Mouse (Mus musculus): Measurements from ENCODE around the gene Tsg101. TPM values are rescaled to one million over a fixed set of nuclear protein-coding genes. Genes with fewer than 3 reads are reported as not detected.

The Tsg101 gene
- 419 and 434 TPM in 2 replicates for polyA plus RNA-seq (2015; fragmentation: Nextera tagmentation; extraction: Ambion mirVana)

GRCm38 (mm10) chr7:46919551-46920176, at the start of gene Tsg101:
TSS of gene Tsg101 (minus strand) at chr7:46919969.
- Histone ChIP-seq H3K9ac (replicated peaks) (peak within 1 kb of the TSS; percentile 95), H3K27ac (peak within 1 kb of the TSS; percentile 98), H3K4me3 (replicated peaks) (peak within 1 kb of the TSS; percentile 94), H3K27me3 (no peaks in the 10 kb centered on the region), H3K4me1 (replicated peaks) (peaks cover 42% of the 10 kb centered on the region), H3K9me3 (no peaks in the 10 kb centered on the region), H3K36me3 (peaks cover 10% of the 10 kb centered on the region), H3K4me2 (replicated peaks) (peak within 1 kb of the TSS; percentile 71)
- under 1% methylated on average over 75 of the region's 75 CpGs for WGBS
- peak; percentile 98 for ATAC-seq

GRCm38 (mm10) chr7:46964070-46964469, 44.3 kb upstream of the Tsg101 start:
- Histone ChIP-seq H3K4me3 (replicated peaks) (no peak overlapping the region), H3K9ac (replicated peaks) (no peak overlapping the region), H3K27me3 (peaks cover 9% of the 10 kb centered on the region), H3K9me3 (no peaks in the 10 kb centered on the region), H3K4me1 (replicated peaks) (peaks cover 6% of the 10 kb centered on the region; the same call in 1 of the 2 replicates), H3K4me2 (replicated peaks) (no peak overlapping the region), H3K36me3 (no peaks in the 10 kb centered on the region), H3K27ac (no peak overlapping the region; the same call in 1 of the 2 replicates)
- ATAC-seq, result no peak
- WGBS, result 85% methylated on average over 7 of the region's 7 CpGs

- Histone ChIP-seq H3K9me3 (no peaks in the 10 kb centered on the region), H3K4me3 (replicated peaks) (no peak overlapping the region), H3K27ac (peak overlapping the region; percentile 27; the same call in 1 of the 2 replicates), H3K36me3 (no peaks in the 10 kb centered on the region), H3K4me1 (replicated peaks) (peaks cover 10% of the 10 kb centered on the region; the same call in 1 of the 2 replicates), H3K27me3 (peaks cover 9% of the 10 kb centered on the region), H3K9ac (replicated peaks) (no peak overlapping the region), H3K4me2 (replicated peaks) (no peak overlapping the region)
- WGBS, result under 1% methylated on average over 9 of the region's 9 CpGs
- peak; percentile 84 for ATAC-seq
Measured at GRCm38 (mm10) chr7:46962806-46963618, 43.2 kb upstream of the Tsg101 start.

GRCm38 (mm10) chr7:46962132-46962531, 42.4 kb upstream of the Tsg101 start:
- H3K27me3 ChIP-seq, result peaks cover 9% of the 10 kb centered on the region
- no peaks in the 10 kb centered on the region for H3K9me3 ChIP-seq
- no peak overlapping the region for H3K9ac ChIP-seq (replicated peaks)
- no peak overlapping the region for H3K4me3 ChIP-seq (replicated peaks)
- H3K36me3 ChIP-seq, result no peaks in the 10 kb centered on the region
- no peak overlapping the region for H3K27ac ChIP-seq
- H3K4me1 ChIP-seq (replicated peaks), result peaks cover 19% of the 10 kb centered on the region
- no peak for ATAC-seq
- no peak overlapping the region for H3K4me2 ChIP-seq (replicated peaks)

- Histone ChIP-seq H3K9ac (replicated peaks) (no peak overlapping the region), H3K27me3 (peaks cover 9% of the 10 kb centered on the region), H3K27ac (no peak overlapping the region), H3K4me2 (replicated peaks) (no peak overlapping the region), H3K4me1 (replicated peaks) (peaks cover 19% of the 10 kb centered on the region), H3K4me3 (replicated peaks) (no peak overlapping the region), H3K36me3 (no peaks in the 10 kb centered on the region), H3K9me3 (no peaks in the 10 kb centered on the region)
- whole genome bisulfite sequencing, result 66% methylated on average over 3 of the region's 3 CpGs
- ATAC-seq, result no peak
Measured at GRCm38 (mm10) chr7:46960991-46961390, 41.2 kb upstream of the Tsg101 start.

- H3K27ac ChIP-seq, result no peak overlapping the region
- WGBS, result 18% methylated on average over 9 of the region's 9 CpGs
- peak overlapping the region; percentile 79 for H3K9ac ChIP-seq (replicated peaks)
- peaks cover 9% of the 10 kb centered on the region for H3K27me3 ChIP-seq
- ATAC-seq, result peak; percentile 49; the same call in 1 of the 2 replicates
- H3K4me1 ChIP-seq (replicated peaks), result peaks cover 19% of the 10 kb centered on the region
- no peaks in the 10 kb centered on the region for H3K9me3 ChIP-seq
- H3K4me2 ChIP-seq (replicated peaks), result peak overlapping the region; percentile 84
- H3K36me3 ChIP-seq, result peaks cover 11% of the 10 kb centered on the region
- peak overlapping the region; percentile 68 for H3K4me3 ChIP-seq (replicated peaks)
Measured at GRCm38 (mm10) chr7:46958853-46959252, 39.1 kb upstream of the Tsg101 start.

- Histone ChIP-seq H3K4me2 (replicated peaks) (peak within 1 kb of the TSS; percentile 84), H3K4me3 (replicated peaks) (peak within 1 kb of the TSS; percentile 68), H3K4me1 (replicated peaks) (peaks cover 13% of the 10 kb centered on the region), H3K36me3 (peaks cover 19% of the 10 kb centered on the region), H3K9me3 (no peaks in the 10 kb centered on the region), H3K9ac (replicated peaks) (peak within 1 kb of the TSS; percentile 79), H3K27ac (no peak within 1 kb of the TSS), H3K27me3 (peaks cover 9% of the 10 kb centered on the region)
- peak; percentile 93 for ATAC-seq
- WGBS, result 2% methylated on average over 51 of the region's 51 CpGs
Measured at GRCm38 (mm10) chr7:46957831-46958691, 38.3 kb upstream of the Tsg101 start, which contains the start of gene Uevld. TSS of gene Uevld (minus strand) at chr7:46958527.

- H3K27me3 ChIP-seq, result no peaks in the 10 kb centered on the region
- H3K4me3 ChIP-seq (replicated peaks), result no peak overlapping the region
- no peaks in the 10 kb centered on the region for H3K4me1 ChIP-seq (replicated peaks)
- 51% methylated on average over 4 of the region's 4 CpGs for WGBS
- no peak overlapping the region for H3K4me2 ChIP-seq (replicated peaks)
- H3K27ac ChIP-seq, result no peak overlapping the region
- no peak for ATAC-seq
- H3K9me3 ChIP-seq, result no peaks in the 10 kb centered on the region
- H3K36me3 ChIP-seq, result peaks cover 48% of the 10 kb centered on the region
- no peak overlapping the region for H3K9ac ChIP-seq (replicated peaks)
Measured at GRCm38 (mm10) chr7:46935847-46936246, 16.1 kb upstream of the Tsg101 start.

- no peak overlapping the region for H3K4me2 ChIP-seq (replicated peaks)
- H3K27me3 ChIP-seq, result no peaks in the 10 kb centered on the region
- H3K9ac ChIP-seq (replicated peaks), result no peak overlapping the region
- no peak for ATAC-seq
- H3K27ac ChIP-seq, result no peak overlapping the region
- 90% methylated on average over 8 of the region's 8 CpGs for WGBS
- H3K4me3 ChIP-seq (replicated peaks), result no peak overlapping the region
- H3K9me3 ChIP-seq, result no peaks in the 10 kb centered on the region
- peaks cover 45% of the 10 kb centered on the region for H3K36me3 ChIP-seq
- H3K4me1 ChIP-seq (replicated peaks), result no peaks in the 10 kb centered on the region
Measured at GRCm38 (mm10) chr7:46934788-46935187, 15.0 kb upstream of the Tsg101 start.

GRCm38 (mm10) chr7:46931370-46931769, 11.6 kb upstream of the Tsg101 start:
- no peak for ATAC-seq
- Histone ChIP-seq H3K4me2 (replicated peaks) (no peak overlapping the region), H3K4me1 (replicated peaks) (no peaks in the 10 kb centered on the region), H3K36me3 (peaks cover 38% of the 10 kb centered on the region), H3K4me3 (replicated peaks) (no peak overlapping the region), H3K9ac (replicated peaks) (no peak overlapping the region), H3K9me3 (no peaks in the 10 kb centered on the region), H3K27me3 (no peaks in the 10 kb centered on the region), H3K27ac (no peak overlapping the region)
- WGBS, result 97% methylated on average over 3 of the region's 3 CpGs

GRCm38 (mm10) chr7:46928291-46928690, 8.5 kb upstream of the Tsg101 start:
- Histone ChIP-seq H3K4me1 (replicated peaks) (no peaks in the 10 kb centered on the region), H3K4me3 (replicated peaks) (no peak overlapping the region), H3K4me2 (replicated peaks) (no peak overlapping the region), H3K36me3 (peaks cover 34% of the 10 kb centered on the region), H3K9ac (replicated peaks) (no peak overlapping the region), H3K27ac (no peak overlapping the region), H3K9me3 (no peaks in the 10 kb centered on the region), H3K27me3 (no peaks in the 10 kb centered on the region)
- 92% methylated on average over 5 of the region's 5 CpGs for WGBS
- no peak for ATAC-seq
